Mouse (Mus musculus) midbrain, embryonic 13.5 days (tissue): Measurements from ENCODE around the gene Usp53. TPM values are rescaled to one million over a fixed set of nuclear protein-coding genes. Genes with fewer than 3 reads are reported as not detected.

Source experiments
- ATAC-seq: fragments of 200-750 bp; cut with Nextera tagmentation; 2 replicates; pipeline ENCODE4 v1.8.0; 2017; ENCODE audit warnings: mild to moderate bottlenecking, moderate TSS enrichment, moderate library complexity
- H3K27ac ChIP-seq: fragments of 300-500 bp; sonication (generic); 2 replicates; pipeline ENCODE4 v1.5.1; 2015; ENCODE audit warnings: inconsistent platforms, mild to moderate bottlenecking, moderate library complexity
- H3K27me3 ChIP-seq: fragments of 300-500 bp; sonication (generic); 2 replicates; pipeline ENCODE4 v1.6.1; 2015; ENCODE audit warnings: mild to moderate bottlenecking, inconsistent platforms
- H3K36me3 ChIP-seq: fragments of 300-500 bp; sonication (generic); 2 replicates; pipeline ENCODE4 v1.6.1; 2015; ENCODE audit warnings: mild to moderate bottlenecking, inconsistent platforms
- H3K4me1 ChIP-seq: fragments of 300-500 bp; sonication (generic); replicated peaks from 2 replicates; pipeline ENCODE4 v1.6.1; 2015; ENCODE audit warnings: inconsistent platforms
- H3K4me2 ChIP-seq: fragments of 300-500 bp; sonication (generic); replicated peaks from 2 replicates; pipeline ENCODE4 v1.6.1; 2015; ENCODE audit warnings: moderate library complexity, mild to moderate bottlenecking, inconsistent platforms
- H3K4me3 ChIP-seq: fragments of 300-500 bp; sonication (generic); replicated peaks from 2 replicates; pipeline ENCODE4 v1.5.1; 2015; ENCODE audit warnings: mild to moderate bottlenecking, inconsistent platforms
- H3K9ac ChIP-seq: fragments of 300-500 bp; sonication (generic); replicated peaks from 2 replicates; pipeline ENCODE4 v1.6.1; 2015; ENCODE audit warnings: mild to moderate bottlenecking, inconsistent platforms
- H3K9me3 ChIP-seq: fragments of 300-500 bp; sonication (generic); 2 replicates; pipeline ENCODE4 v1.6.1; 2016; ENCODE audit warnings: mild to moderate bottlenecking, inconsistent platforms
- WGBS: fragments of 180-500 bp; shearing (Covaris S2); methylation state at CpG from one replicate; pipeline ENCODE4 v1.1.7; 2015; 5-methylcytosine and 5-hydroxymethylcytosine counted together
- polyA plus RNA-seq: library from polyadenylated mRNA; unstranded; fragments of >200 nt; fragmentation: Nextera tagmentation; extraction: Ambion mirVana; gene quantifications from 2 replicates; pipeline ENCODE4 v1.2.1, GENCODE M21; 2015

The Usp53 gene
- 6.3 and 7.0 TPM in 2 replicates for polyA plus RNA-seq

DNA sequence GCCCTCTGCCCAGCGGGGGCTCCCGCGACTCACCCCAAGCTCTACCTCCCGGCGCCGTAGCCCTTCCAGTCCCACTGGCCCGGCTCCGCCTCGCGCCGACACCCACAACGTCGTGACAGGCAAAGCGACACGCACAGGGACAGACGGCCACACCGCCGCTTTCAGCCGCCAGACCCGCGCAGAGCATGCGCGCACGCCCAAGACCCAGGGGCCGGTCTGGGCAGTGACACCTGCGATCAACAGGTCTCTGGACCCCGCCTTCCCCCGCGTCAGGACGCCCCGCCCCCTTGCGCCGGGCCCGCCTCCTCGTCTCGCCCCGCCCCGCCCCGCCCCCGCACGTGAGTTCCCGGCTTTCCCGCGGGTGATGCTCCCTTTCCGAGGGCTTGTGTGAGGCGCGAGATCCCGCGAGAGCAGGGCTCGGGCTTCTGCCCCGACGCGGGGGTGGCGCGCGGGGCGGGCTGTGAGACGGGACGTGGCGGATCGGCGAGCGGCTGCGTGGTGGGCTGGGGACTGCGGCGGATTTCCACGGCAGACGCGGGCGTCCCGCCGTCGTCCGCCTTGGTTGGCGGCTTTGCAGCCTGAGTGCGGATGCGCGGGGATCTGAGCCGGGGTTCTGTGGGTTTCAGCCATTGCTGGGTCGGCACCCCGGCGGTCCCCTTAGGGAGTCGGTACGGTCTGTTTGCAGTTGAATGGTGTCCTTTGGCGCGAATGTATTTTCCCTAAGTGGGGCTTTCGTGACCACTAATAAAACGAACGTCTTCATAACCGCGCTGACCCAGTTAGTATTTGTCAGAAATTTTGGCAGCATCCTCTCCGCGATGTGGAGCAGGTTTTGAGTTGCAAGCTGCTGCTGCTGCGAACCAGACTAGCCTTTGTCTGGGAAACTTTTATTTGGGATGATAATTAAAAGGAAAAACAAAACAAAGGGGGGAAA, at the start of gene Usp53:
Gene Usp53, minus strand, starts transcription at position 262 of the 934 bp plus-strand sequence.
- Histone ChIP-seq H3K27ac (peak within 1 kb of the TSS; percentile 91), H3K9me3 (no peaks in the 10 kb centered on the region), H3K4me1 (peaks cover 4% of the 10 kb centered on the region; the same call in 1 of the 2 replicates), H3K27me3 (no peaks in the 10 kb centered on the region), H3K4me3 (peak within 1 kb of the TSS; percentile 82), H3K4me2 (peak within 1 kb of the TSS; percentile 75), H3K36me3 (no peaks in the 10 kb centered on the region), H3K9ac (peak within 1 kb of the TSS; percentile 87)
- under 1% methylated on average over 73 of the region's 94 CpGs for WGBS
- ATAC-seq, result peak; percentile 98

DNA sequence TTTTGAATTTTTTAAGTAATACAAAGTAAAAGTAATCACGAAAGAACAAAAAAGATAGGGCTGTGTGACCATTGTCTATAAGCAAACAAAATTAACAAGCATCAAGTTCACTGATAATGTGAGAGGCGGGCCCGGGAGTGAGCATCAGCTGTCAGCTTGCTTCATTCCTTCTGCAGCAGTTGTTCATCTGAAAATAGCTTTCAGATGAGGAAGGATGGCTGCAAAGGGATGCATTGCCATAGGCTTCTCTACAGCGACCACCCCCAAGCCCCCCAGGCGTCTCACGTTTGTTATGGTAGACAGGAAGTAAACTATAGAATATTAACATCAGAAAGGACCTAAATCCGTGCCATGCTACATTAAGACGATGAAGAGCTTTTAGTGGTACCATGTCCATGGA, 49.5 kb upstream of the Usp53 start:
- no peak for ATAC-seq
- no peaks in the 10 kb centered on the region for H3K4me1 ChIP-seq

DNA sequence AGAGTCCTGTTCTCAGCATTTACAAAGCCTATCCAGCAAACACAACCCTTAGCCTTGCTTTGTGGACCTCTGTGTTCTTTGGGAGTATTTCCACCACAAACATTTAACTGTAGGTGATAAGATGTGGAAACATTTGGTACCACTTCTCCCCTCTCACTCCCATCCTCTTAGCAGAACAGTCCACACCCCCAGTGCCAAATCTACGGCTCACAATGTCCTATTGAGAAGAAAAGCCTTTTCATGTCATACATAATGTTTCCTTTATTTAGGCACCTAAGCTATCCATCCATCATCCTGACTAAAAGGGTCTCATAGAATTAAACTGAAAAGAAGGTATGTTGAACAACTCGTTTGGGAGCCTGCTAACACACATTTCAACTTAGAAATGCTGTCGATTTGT, 41.3 kb upstream of the Usp53 start:
- Histone ChIP-seq H3K27me3 (no peaks in the 10 kb centered on the region), H3K27ac (no peak overlapping the region), H3K4me1 (no peaks in the 10 kb centered on the region), H3K9ac (no peak overlapping the region), H3K4me3 (no peak overlapping the region), H3K36me3 (no peaks in the 10 kb centered on the region), H3K9me3 (no peaks in the 10 kb centered on the region), H3K4me2 (no peak overlapping the region)
- 54% methylated on average over 3 of the region's 3 CpGs for WGBS
- no peak for ATAC-seq

More for the DNA sequence above, 49.5 kb upstream of the Usp53 start:
- Histone ChIP-seq H3K9ac (no peak overlapping the region), H3K36me3 (no peaks in the 10 kb centered on the region), H3K4me2 (no peak overlapping the region), H3K4me3 (no peak overlapping the region), H3K9me3 (no peaks in the 10 kb centered on the region), H3K27ac (no peak overlapping the region), H3K27me3 (no peaks in the 10 kb centered on the region)
- 59% methylated on average over 8 of the region's 8 CpGs for WGBS

DNA sequence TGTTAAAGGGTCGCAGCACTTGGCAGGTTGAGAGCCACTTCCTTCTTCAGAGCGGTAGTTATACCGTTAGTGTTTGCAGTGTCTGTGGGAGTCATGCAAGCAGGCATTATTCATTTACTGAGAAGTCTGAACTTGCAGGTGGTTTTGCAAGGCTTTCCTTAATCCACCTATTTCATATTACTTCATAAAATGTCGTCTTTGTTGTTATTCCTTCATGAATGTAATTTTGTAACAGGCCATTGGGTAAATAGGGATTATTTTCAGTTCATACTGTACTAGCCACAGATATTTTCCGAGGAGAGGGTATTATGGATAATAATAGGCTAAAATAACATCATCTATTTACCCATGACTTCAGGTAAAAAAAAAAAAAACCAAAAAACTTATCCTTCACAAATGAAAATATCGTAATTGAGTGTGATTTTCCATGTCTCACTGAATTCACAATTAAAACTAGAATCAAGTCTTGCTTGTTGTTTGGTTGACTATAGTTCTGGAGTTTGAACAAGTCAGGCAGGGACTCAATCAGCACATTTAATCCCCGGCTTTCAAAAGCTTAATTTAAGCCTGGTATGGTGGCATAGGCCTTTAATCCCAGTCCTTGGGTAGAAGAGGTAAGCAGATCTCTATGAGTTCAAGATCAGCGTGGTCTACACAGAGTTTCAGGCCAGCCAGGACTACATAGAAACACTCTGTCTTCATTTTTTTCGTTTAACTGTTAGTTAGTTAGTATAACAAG, 40.4 kb upstream of the Usp53 start:
- Histone ChIP-seq H3K9ac (no peak overlapping the region), H3K4me2 (no peak overlapping the region), H3K27me3 (no peaks in the 10 kb centered on the region), H3K27ac (no peak overlapping the region), H3K4me3 (no peak overlapping the region), H3K9me3 (no peaks in the 10 kb centered on the region), H3K4me1 (no peaks in the 10 kb centered on the region), H3K36me3 (no peaks in the 10 kb centered on the region)
- no peak for ATAC-seq
- WGBS, result 85% methylated on average over 9 of the region's 9 CpGs

DNA sequence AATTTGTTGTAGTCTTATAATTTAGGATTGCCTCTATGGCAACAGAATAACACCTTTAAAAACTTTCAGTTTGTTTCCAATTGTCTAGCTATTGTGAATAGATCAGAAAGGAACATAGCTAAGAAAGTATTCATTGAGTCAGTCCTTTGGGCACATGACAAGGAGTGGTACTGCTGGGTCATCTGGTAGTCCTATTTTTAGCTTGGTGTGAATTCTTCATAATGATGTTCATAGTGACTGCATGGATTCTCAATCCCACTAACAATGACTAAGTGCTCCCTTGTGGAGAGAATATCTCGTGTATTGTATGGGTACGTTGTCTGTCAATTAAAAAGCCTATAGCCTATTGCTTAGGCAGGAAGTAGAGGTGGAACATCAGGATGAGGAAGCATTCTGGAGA, 34.5 kb upstream of the Usp53 start:
- Histone ChIP-seq H3K36me3 (no peaks in the 10 kb centered on the region), H3K27ac (no peak overlapping the region), H3K9me3 (no peaks in the 10 kb centered on the region), H3K4me2 (no peak overlapping the region), H3K4me1 (no peaks in the 10 kb centered on the region), H3K27me3 (no peaks in the 10 kb centered on the region), H3K9ac (no peak overlapping the region), H3K4me3 (no peak overlapping the region)
- ATAC-seq, result no peak
- 93% methylated on average over 2 of the region's 2 CpGs for WGBS

DNA sequence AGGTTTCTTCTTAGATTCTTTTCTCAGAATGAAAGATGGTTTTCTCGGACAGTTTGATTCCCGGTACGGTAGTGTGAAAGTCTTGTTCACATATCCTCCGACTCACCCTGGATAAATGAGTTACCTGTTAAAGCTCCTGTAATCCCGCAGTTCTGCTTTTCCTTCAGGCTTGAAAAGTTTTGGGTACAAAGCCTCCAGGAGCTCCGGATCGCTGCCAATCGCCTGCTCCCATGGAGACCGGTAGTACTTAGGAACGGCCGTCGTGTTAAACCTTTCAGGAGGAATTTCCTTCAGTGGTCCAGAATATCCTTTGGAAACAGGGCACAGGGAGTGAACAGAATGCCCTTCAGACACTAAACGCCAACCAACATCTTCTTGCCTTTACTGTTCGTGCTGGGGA, 29.2 kb upstream of the Usp53 start:
- Histone ChIP-seq H3K9ac (no peak overlapping the region), H3K9me3 (no peaks in the 10 kb centered on the region), H3K36me3 (no peaks in the 10 kb centered on the region), H3K27ac (no peak overlapping the region), H3K4me3 (no peak overlapping the region), H3K27me3 (no peaks in the 10 kb centered on the region), H3K4me1 (no peaks in the 10 kb centered on the region), H3K4me2 (no peak overlapping the region)
- 86% methylated on average over 14 of the region's 14 CpGs for WGBS
- ATAC-seq, result no peak

DNA sequence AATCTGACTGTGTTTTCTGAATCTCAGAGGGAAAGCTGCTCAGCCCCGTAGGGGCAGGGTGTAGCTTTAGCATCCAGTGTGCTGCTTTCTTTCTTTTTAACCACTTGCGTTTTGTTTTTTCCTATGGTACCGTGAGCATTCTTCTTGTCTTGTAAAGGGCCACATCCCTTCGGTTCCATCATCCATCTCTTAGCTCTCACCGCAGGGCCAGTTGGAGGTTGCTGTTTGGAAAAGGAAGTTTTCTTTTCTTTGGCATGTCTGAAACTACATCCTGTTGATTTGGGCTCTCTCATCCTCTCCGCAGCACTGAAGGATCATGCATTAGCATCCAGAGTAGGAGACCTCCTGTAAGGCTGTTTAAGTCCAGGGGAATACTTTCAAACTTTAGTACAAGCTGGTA, 25.1 kb upstream of the Usp53 start:
- Histone ChIP-seq H3K9me3 (no peaks in the 10 kb centered on the region), H3K36me3 (no peaks in the 10 kb centered on the region), H3K27me3 (no peaks in the 10 kb centered on the region), H3K9ac (no peak overlapping the region), H3K4me3 (no peak overlapping the region), H3K27ac (no peak overlapping the region), H3K4me1 (no peaks in the 10 kb centered on the region), H3K4me2 (no peak overlapping the region)
- ATAC-seq, result no peak
- 49% methylated on average over 6 of the region's 6 CpGs for WGBS

DNA sequence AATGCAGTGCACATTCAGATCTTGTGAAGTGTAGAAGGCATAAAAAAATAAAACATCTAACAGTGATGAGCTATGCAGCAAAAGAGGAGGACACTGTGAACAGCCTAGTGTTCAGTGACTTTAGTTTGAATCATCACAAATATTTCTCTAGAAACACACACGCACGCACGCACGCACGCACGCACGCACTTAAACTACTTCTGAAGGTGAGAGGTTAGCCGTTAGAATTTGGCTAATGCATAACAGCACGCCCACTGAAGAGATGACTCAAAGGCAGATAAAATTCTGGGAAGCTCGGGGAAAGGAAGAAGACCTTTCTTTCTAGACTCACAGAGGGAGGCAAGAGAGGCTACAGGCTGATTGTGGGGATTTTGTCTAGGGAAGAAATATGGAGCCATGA, 23.1 kb upstream of the Usp53 start:
- Histone ChIP-seq H3K27ac (no peak overlapping the region), H3K4me1 (no peaks in the 10 kb centered on the region), H3K9ac (no peak overlapping the region), H3K9me3 (no peaks in the 10 kb centered on the region), H3K36me3 (no peaks in the 10 kb centered on the region), H3K4me3 (no peak overlapping the region), H3K4me2 (no peak overlapping the region), H3K27me3 (no peaks in the 10 kb centered on the region)
- WGBS, result 85% methylated on average over 10 of the region's 10 CpGs
- ATAC-seq, result no peak

DNA sequence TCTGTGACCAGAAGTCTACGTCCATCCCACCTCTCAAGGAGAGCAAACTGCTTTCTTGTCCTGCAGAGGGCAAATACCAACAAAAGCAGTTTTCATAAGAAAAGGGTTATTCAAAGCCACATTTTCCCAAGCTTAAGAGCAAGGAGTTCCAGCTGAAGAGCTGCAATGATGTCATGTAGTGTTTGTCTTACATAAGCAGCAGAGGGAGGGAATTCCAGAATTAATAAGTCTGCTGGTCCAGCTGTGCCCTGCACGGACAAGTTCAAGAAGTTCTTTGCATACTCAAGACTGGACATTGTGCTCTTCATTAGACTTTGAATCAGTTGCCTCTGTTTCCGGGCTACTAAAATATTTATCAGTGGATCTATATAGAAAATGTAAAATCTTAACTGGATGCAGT, 16.7 kb upstream of the Usp53 start:
- Histone ChIP-seq H3K4me3 (no peak overlapping the region), H3K9ac (no peak overlapping the region), H3K27me3 (no peaks in the 10 kb centered on the region), H3K4me2 (no peak overlapping the region), H3K36me3 (no peaks in the 10 kb centered on the region), H3K27ac (no peak overlapping the region), H3K4me1 (no peaks in the 10 kb centered on the region), H3K9me3 (no peaks in the 10 kb centered on the region)
- WGBS, result 57% methylated on average over 3 of the region's 3 CpGs
- ATAC-seq, result no peak

DNA sequence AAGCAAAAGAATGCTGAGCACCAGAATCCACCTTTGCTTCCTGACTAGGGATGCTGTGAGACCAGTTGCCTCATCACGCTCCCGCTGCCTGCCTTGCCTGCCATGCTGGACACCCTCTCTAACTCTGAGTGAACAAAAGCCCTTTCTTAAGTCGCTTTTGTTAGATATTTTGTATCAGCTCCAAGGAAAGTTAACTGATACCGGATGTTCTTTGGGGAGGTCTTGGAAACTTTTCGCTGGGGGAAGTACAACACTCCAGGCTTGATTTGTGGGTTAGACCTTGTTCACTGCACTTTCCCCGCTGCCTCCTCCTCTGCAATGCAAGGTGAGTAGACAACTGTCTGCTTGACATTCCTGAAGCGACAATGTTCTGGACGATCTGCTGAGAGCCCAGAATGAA, 14.2 kb upstream of the Usp53 start:
- H3K4me1 ChIP-seq, result no peaks in the 10 kb centered on the region
- no peak overlapping the region for H3K9ac ChIP-seq
- H3K4me3 ChIP-seq, result no peak overlapping the region
- no peak overlapping the region for H3K4me2 ChIP-seq
- no peaks in the 10 kb centered on the region for H3K36me3 ChIP-seq
- H3K9me3 ChIP-seq, result no peaks in the 10 kb centered on the region
- no peaks in the 10 kb centered on the region for H3K27me3 ChIP-seq
- no peak for ATAC-seq
- WGBS, result 81% methylated on average over 8 of the region's 8 CpGs
- H3K27ac ChIP-seq, result no peak overlapping the region

DNA sequence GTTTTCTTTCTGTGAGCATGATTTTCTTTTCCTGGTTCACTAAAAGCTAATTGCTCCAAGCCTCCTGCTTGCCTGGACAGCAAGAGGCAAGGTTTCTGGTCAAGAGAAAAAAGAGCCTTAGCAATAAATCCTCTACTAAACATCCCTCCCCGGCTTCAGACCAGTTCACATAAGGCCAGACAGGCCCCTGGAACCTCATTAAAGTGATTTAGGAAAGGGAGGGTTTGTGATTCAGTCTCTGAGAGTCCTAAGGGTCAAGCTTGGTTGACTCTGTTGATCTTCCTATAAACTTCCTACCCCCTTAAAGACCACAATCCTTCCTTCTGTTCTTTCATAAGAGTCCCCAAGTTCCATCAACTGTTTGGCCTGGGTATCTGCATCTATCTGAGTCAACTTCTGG, 12.7 kb upstream of the Usp53 start:
- Histone ChIP-seq H3K36me3 (no peaks in the 10 kb centered on the region), H3K4me1 (no peaks in the 10 kb centered on the region), H3K27me3 (no peaks in the 10 kb centered on the region), H3K9me3 (no peaks in the 10 kb centered on the region), H3K4me3 (no peak overlapping the region), H3K9ac (no peak overlapping the region), H3K4me2 (no peak overlapping the region), H3K27ac (no peak overlapping the region)
- no peak for ATAC-seq
- 91% methylated on average over 1 of the region's 1 CpGs for WGBS

DNA sequence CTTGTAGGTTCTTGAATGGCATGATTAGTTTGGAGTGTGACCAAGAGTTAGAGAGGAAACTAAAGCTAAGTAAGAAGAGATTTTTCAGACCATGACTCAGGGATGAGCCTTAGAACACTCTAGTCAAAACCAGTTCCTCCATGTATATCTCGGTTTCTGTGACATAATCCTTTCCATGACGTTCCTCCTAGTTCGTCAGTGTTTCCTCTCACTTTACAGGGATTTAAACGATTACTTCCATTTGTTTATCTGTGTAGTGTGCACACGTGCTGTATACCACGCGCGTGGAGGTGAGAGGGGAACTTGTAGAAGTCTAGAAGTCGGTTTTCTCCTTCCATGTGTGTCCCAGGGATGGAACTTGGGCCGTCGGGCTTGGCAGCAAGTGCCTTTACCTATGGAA, 2.6 kb upstream of the Usp53 start:
- H3K9me3 ChIP-seq, result no peaks in the 10 kb centered on the region
- no peaks in the 10 kb centered on the region for H3K27me3 ChIP-seq
- no peaks in the 10 kb centered on the region for H3K36me3 ChIP-seq
- no peak for ATAC-seq
- H3K27ac ChIP-seq, result no peak overlapping the region
- no peak overlapping the region for H3K4me2 ChIP-seq
- peaks cover 4% of the 10 kb centered on the region; the same call in 1 of the 2 replicates for H3K4me1 ChIP-seq
- H3K4me3 ChIP-seq, result no peak overlapping the region
- WGBS, result 92% methylated on average over 11 of the region's 11 CpGs
- H3K9ac ChIP-seq, result no peak overlapping the region
